Comparison of ENCODE assay signal across 8 mouse cellular contexts in the genomic region with DNA sequence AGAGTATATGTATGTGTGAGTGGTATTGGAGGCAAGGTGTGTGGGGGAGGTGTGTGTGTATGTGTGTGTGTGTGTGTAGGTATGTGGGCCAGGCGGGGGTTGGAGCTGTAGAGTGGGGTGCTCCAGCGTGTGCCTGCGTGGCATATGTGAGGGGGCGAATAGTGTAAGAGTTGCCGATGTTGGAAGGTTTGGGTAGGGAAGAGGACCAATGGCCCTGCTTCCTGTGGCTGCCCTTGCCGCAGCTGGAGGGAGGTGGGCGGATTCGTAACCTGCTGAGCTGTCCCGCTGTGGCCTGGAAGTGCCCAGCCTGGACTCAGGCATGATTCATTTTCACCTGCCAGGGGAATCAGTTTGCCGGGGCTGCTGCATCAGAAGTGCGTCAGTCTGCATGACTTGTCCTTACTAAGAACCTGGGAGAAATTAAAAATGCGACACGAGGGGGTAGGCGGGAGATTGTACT.
DNase-seq lines count a peak whose midpoint lies in the region; ATAC-seq lines count a peak whose summit lies in the region.

No protein-coding gene starts in this region.

- no peaks in the 10 kb centered on the region for H3K9me3 ChIP-seq in intestine, embryonic 14.5 days (ENCODE audit: control insufficient read depth, low read length)
- H3K9me3 ChIP-seq in stomach, embryonic 14.5 days (ENCODE audit: control insufficient read depth, low read depth, low read length): no peaks in the 10 kb centered on the region

- ATAC-seq in intestine, embryonic 14.5 days (replicated peaks; ENCODE audit: low FRiP score, low TSS enrichment, low read depth): no peak
- ATAC-seq in stomach, embryonic 14.5 days (ENCODE audit: insufficient number of reproducible peaks, insufficient read depth, low FRiP score, low read depth): no peak

- intact Hi-C loops in heart, postnatal 25 days (cut with DNase I): no loop called here

- peak overlapping the region; percentile 90 for H3K4me2 ChIP-seq in intestine, embryonic 14.5 days (ENCODE audit: low read length)
- peak overlapping the region; percentile 93 for H3K4me2 ChIP-seq in stomach, embryonic 14.5 days (replicated peaks; ENCODE audit: low read depth, low read length)

- WGBS in intestine, embryonic 14.5 days: 8% methylated on average over 14 of the region's 14 CpGs
- 9% methylated on average over 14 of the region's 14 CpGs for WGBS in stomach, embryonic 14.5 days

- peak; percentile 82 for DNase-seq in heart, adult 11 months
- DNase-seq in heart, postnatal 25 days (ENCODE audit: low spot score): no peak
- DNase-seq in right cerebral cortex, adult 2 months (ENCODE audit: low spot score in 2 of 2): peak; percentile 63 to 67
- DNase-seq in right cerebral cortex, postnatal 4 days: no peak
- peak; percentile 57 for DNase-seq in intestine, embryonic 14.5 days (ENCODE audit: low spot score)
- no peak for DNase-seq in kidney, adult 9 months
- DNase-seq in yolk sac, embryonic 10.5 days (ENCODE audit: low spot score): no peak

- H3K9ac ChIP-seq in intestine, embryonic 14.5 days (ENCODE audit: low read length): no peak overlapping the region
- H3K9ac ChIP-seq in stomach, embryonic 14.5 days (replicated peaks; ENCODE audit: low read depth, low read length): no peak overlapping the region

- peaks cover 5% of the 10 kb centered on the region; the same call in 1 of the 2 replicates for H3K4me1 ChIP-seq in intestine, embryonic 14.5 days (replicated peaks; ENCODE audit: control insufficient read depth, insufficient read depth, low read length)
- peaks cover 13% of the 10 kb centered on the region for H3K4me1 ChIP-seq in stomach, embryonic 14.5 days (ENCODE audit: control insufficient read depth, insufficient read depth, low read length)

- peak overlapping the region; percentile 41 for H3K4me3 ChIP-seq in intestine, embryonic 14.5 days (ENCODE audit: low read depth, low read length)
- peak overlapping the region; percentile 36 for H3K4me3 ChIP-seq in stomach, embryonic 14.5 days (ENCODE audit: low read depth, low read length)

- no peak overlapping the region for H3K27ac ChIP-seq in intestine, embryonic 14.5 days (ENCODE audit: low read depth)
- no peak overlapping the region for H3K27ac ChIP-seq in stomach, embryonic 14.5 days (ENCODE audit: low read length)

- no peaks in the 10 kb centered on the region for H3K27me3 ChIP-seq in intestine, embryonic 14.5 days (replicated peaks; ENCODE audit: control insufficient read depth, insufficient read depth, low read length)
- 0 out of 2 replicates have a peak, but pooled peaks cover 5% of the 10 kb centered on the region for H3K27me3 ChIP-seq in stomach, embryonic 14.5 days (ENCODE audit: control insufficient read depth, insufficient read depth, low read length)

- H3K36me3 ChIP-seq in intestine, embryonic 14.5 days (ENCODE audit: control insufficient read depth, insufficient read depth, low read length): no peaks in the 10 kb centered on the region
- no peaks in the 10 kb centered on the region for H3K36me3 ChIP-seq in stomach, embryonic 14.5 days (ENCODE audit: control insufficient read depth, insufficient read depth, low read length)

Comparison
In these comparisons a context has a peak if more than half of its experiments do, and no peak if none do; other contexts are left out.
1. DNase-seq: peak in heart, adult 11 months (single experiment), right cerebral cortex, adult 2 months (2 of 2) and intestine, embryonic 14.5 days (single experiment); none in heart, postnatal 25 days (single experiment), right cerebral cortex, postnatal 4 days (single experiment), kidney, adult 9 months (single experiment) and yolk sac, embryonic 10.5 days (single experiment).